ENCODE assay signal across 21 mouse cellular contexts in the genomic region with DNA sequence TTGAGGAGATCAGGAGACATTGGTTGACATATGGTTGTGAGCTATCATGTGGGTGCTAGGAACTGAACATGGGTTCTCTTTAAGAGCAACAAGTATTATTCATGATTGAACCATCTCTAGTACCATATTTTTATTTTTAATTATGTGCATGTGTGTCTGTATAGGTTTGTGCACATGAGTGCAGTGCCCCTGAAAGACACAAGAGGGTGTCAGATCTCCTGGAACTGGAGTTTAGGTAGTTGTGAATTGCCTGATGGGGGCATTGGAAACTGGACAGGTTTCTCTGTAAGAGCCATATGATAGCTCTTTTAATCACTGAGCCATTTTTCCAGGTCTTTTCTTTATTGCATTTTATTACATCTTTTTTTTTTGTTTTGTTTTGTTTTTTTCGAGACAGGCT. TPM values are rescaled to one million over a fixed set of nuclear protein-coding genes. Genes with fewer than 3 reads are reported as not detected.
DNase-seq lines count a peak whose midpoint lies in the region; ATAC-seq and TF ChIP-seq lines count a peak whose summit lies in the region.
"Had no signal": no experiment of that assay in that cellular context is flagged by ENCODE, and none has a peak within 500 bp of the region (broad histone marks: within the 10 kb centered on the region; RNA-seq: fewer than 3 reads in every experiment).

No protein-coding gene starts in this region.

- 95% methylated on average over 1 of the region's 1 CpGs for WGBS in intestine, postnatal 0 days
- WGBS in intestine, embryonic 16.5 days, result 100% methylated on average over 1 of the region's 1 CpGs
- 71% methylated on average over 1 of the region's 1 CpGs for WGBS in cerebellum, adult 2 months

- peak; percentile 38; the same call in 1 of the 2 replicates for TF ChIP-seq CTCF in intestine, postnatal 0 days (IDR thresholded peaks at IDR 0.05; ENCODE audit: low read depth)
- no peak for TF ChIP-seq CTCF in cerebellum, adult 2 months (IDR thresholded peaks at IDR 0.05; ENCODE audit: borderline replicate concordance, insufficient read depth, low read depth, low read length)

- TF ChIP-seq POLR2A in cerebellum, adult 2 months (IDR thresholded peaks at IDR 0.05; ENCODE audit: borderline replicate concordance, insufficient read depth, low read length), result no peak

- ATAC-seq in intestine, postnatal 0 days, result no peak
- ATAC-seq in intestine, embryonic 16.5 days, result no peak
- peak; percentile 72; the same call in 1 of the 2 replicates for ATAC-seq in neutrophil, adult 5-6 weeks (ENCODE audit: extremely low read depth, insufficient number of reproducible peaks, low FRiP score, poor library complexity, severe bottlenecking)
- ATAC-seq: forebrain, embryonic 15.5 days had no signal

- no peak overlapping the region for H3K27ac ChIP-seq in intestine, postnatal 0 days (ENCODE audit: low read depth, low read length)
- no peak overlapping the region for H3K27ac ChIP-seq in intestine, embryonic 16.5 days (ENCODE audit: low read length)
- H3K27ac ChIP-seq in cerebellum, adult 2 months (ENCODE audit: insufficient read depth, low read length), result no peak overlapping the region
- H3K27ac ChIP-seq: forebrain, embryonic 15.5 days; heart, embryonic 13.5 days; hindbrain, embryonic 10.5 days; limb, embryonic 12.5 days; lung, embryonic 15.5 days; midbrain, embryonic 12.5 days had no signal

- no peaks in the 10 kb centered on the region for H3K9me3 ChIP-seq in intestine, postnatal 0 days (ENCODE audit: control insufficient read depth)
- H3K9me3 ChIP-seq in intestine, embryonic 16.5 days (ENCODE audit: control insufficient read depth, low read length), result no peaks in the 10 kb centered on the region
- H3K9me3 ChIP-seq: forebrain, embryonic 15.5 days; heart, embryonic 13.5 days; hindbrain, embryonic 10.5 days; limb, embryonic 12.5 days; lung, embryonic 15.5 days; midbrain, embryonic 12.5 days had no signal

- H3K4me2 ChIP-seq in intestine, postnatal 0 days (replicated peaks; ENCODE audit: low read depth), result no peak overlapping the region
- no peak overlapping the region for H3K4me2 ChIP-seq in intestine, embryonic 16.5 days (ENCODE audit: low read depth, low read length)
- H3K4me2 ChIP-seq: forebrain, embryonic 15.5 days; heart, embryonic 13.5 days; limb, embryonic 12.5 days; lung, embryonic 15.5 days; midbrain, embryonic 12.5 days had no signal

- no peaks in the 10 kb centered on the region for H3K36me3 ChIP-seq in intestine, postnatal 0 days (ENCODE audit: control insufficient read depth, insufficient read depth)
- H3K36me3 ChIP-seq in intestine, embryonic 16.5 days (ENCODE audit: control insufficient read depth, insufficient read depth, low read length), result no peaks in the 10 kb centered on the region
- H3K36me3 ChIP-seq: forebrain, embryonic 15.5 days; heart, embryonic 13.5 days; limb, embryonic 12.5 days; lung, embryonic 15.5 days; midbrain, embryonic 12.5 days had no signal

- H3K4me3 ChIP-seq in intestine, postnatal 0 days (ENCODE audit: low read depth, low read length), result no peak overlapping the region
- H3K4me3 ChIP-seq in intestine, embryonic 16.5 days (ENCODE audit: low read length), result no peak overlapping the region
- H3K4me3 ChIP-seq in cerebellum, adult 2 months (replicated peaks; ENCODE audit: insufficient read depth, low read depth, low read length), result no peak overlapping the region
- H3K4me3 ChIP-seq: forebrain, embryonic 15.5 days; heart, embryonic 13.5 days; hindbrain, embryonic 10.5 days; limb, embryonic 12.5 days; lung, embryonic 15.5 days; midbrain, embryonic 12.5 days had no signal

- H3K27me3 ChIP-seq in intestine, postnatal 0 days (replicated peaks; ENCODE audit: control insufficient read depth, insufficient read depth, low read length), result no peaks in the 10 kb centered on the region
- H3K27me3 ChIP-seq in intestine, embryonic 16.5 days (replicated peaks; ENCODE audit: control insufficient read depth, insufficient read depth, low read length), result no peaks in the 10 kb centered on the region
- no peaks in the 10 kb centered on the region for H3K27me3 ChIP-seq in cerebellum, adult 2 months (ENCODE audit: control insufficient read depth, insufficient read depth, low read length)
- H3K27me3 ChIP-seq: forebrain, embryonic 15.5 days; heart, embryonic 13.5 days; limb, embryonic 12.5 days; lung, embryonic 15.5 days; midbrain, embryonic 12.5 days had no signal

- no peaks in the 10 kb centered on the region; the same call in 1 of the 2 replicates for H3K4me1 ChIP-seq in intestine, postnatal 0 days (replicated peaks; ENCODE audit: control insufficient read depth, insufficient read depth, low read length)
- H3K4me1 ChIP-seq in intestine, embryonic 16.5 days (ENCODE audit: control insufficient read depth, insufficient read depth, low read length), result no peaks in the 10 kb centered on the region
- no peaks in the 10 kb centered on the region for H3K4me1 ChIP-seq in cerebellum, adult 2 months (ENCODE audit: control insufficient read depth, insufficient read depth, low read length)
- H3K4me1 ChIP-seq: forebrain, embryonic 15.5 days; hindbrain, embryonic 10.5 days; limb, embryonic 12.5 days; lung, embryonic 15.5 days; midbrain, embryonic 12.5 days had no signal

- H3K9ac ChIP-seq in intestine, postnatal 0 days (ENCODE audit: low read depth, low read length), result no peak overlapping the region
- H3K9ac ChIP-seq in intestine, embryonic 16.5 days (ENCODE audit: low read depth, low read length), result no peak overlapping the region
- H3K9ac ChIP-seq: forebrain, embryonic 15.5 days; heart, embryonic 13.5 days; limb, embryonic 12.5 days; lung, embryonic 15.5 days; midbrain, embryonic 12.5 days had no signal

- peak; percentile 7 for DNase-seq in thymus, postnatal 14 days
- DNase-seq in thymus, postnatal 10 days (ENCODE audit: low spot score in 2 of 2), result no peak
- DNase-seq in R1 (ENCODE audit: low read depth, low spot score), result peak; percentile 47
- DNase-seq in frontal cortex, postnatal 36 days (ENCODE audit: low spot score in 2 of 2), result no peak
- DNase-seq in cerebellum, adult 2 months, result no peak
- DNase-seq: cerebellum, adult 18-20 months; gastrocnemius, postnatal 14 days; kidney, adult 18-20 months; kidney, postnatal 25 days; layer of hippocampus, postnatal 36 days; spleen, adult 18-20 months had no signal

RNA-seq across cellular contexts. Expression of a gene that starts 6.6 kb away (rescaled TPM):
- 9.5 and 10.6 TPM in 2 replicates for polyA plus RNA-seq in intestine, postnatal 0 days (2015; fragmentation: Nextera tagmentation; extraction: Ambion mirVana)
- polyA plus RNA-seq in intestine, embryonic 16.5 days (2015; fragmentation: Nextera tagmentation; extraction: Ambion mirVana), result 13.8 and 15.3 TPM in 2 replicates
- total RNA-seq in neutrophil, adult 5-6 weeks (2017), result 95.2 and 96.6 TPM in 2 replicates
- 23.4 and 44.0 TPM in 2 replicates for polyA plus RNA-seq in cerebellum, adult 2 months (2012; rRNA removed)

RNA-seq across cellular contexts. Expression of a gene that starts 23.3 kb away (rescaled TPM):
- not detected in 2 replicates for polyA plus RNA-seq in intestine, postnatal 0 days (2015; fragmentation: Nextera tagmentation; extraction: Ambion mirVana)
- not detected in 2 replicates for polyA plus RNA-seq in intestine, embryonic 16.5 days (2015; fragmentation: Nextera tagmentation; extraction: Ambion mirVana)
- not detected in 2 replicates for total RNA-seq in neutrophil, adult 5-6 weeks (2017)
- polyA plus RNA-seq in cerebellum, adult 2 months (2012; rRNA removed), result not detected in 2 replicates
- total RNA-seq: gastrocnemius, postnatal 14 days; layer of hippocampus, postnatal 36 days had no signal
- polyA plus RNA-seq: forebrain, embryonic 15.5 days; heart, embryonic 13.5 days; hindbrain, embryonic 10.5 days; limb, embryonic 12.5 days; lung, embryonic 15.5 days; midbrain, embryonic 12.5 days; neural tube, embryonic 11.5 days had no signal

Comparison
In these comparisons a context has a peak if more than half of its experiments do, and no peak if none do; other contexts are left out.
1. DNase-seq: peak in thymus, postnatal 14 days (single experiment) and R1 (single experiment); none in thymus, postnatal 10 days (0 of 2), frontal cortex, postnatal 36 days (0 of 2) and cerebellum, adult 2 months (0 of 2).